Mouse (Mus musculus): ENCODE measurements around the gene Agps.
"Not testable (repeated sequence)": the region's sequence is repeated elsewhere in the genome, so short reads cannot be mapped to it uniquely, and the experiment has no call there.

GRCm38 (mm10) chr2:75936685-75937084 lies 104.7 kb downstream of the Agps start:
- TF ChIP-seq CTCF (IDR thresholded peaks at IDR 0.05; ENCODE audit: extremely low read depth, insufficient read depth, insufficient read length, insufficient replicate concordance); POLR2A (IDR thresholded peaks at IDR 0.05; ENCODE audit: low read depth, low read length): not testable (repeated sequence)
